Mouse (Mus musculus) ovary, postnatal 14 days (tissue): ENCODE measurements at regions not wholly inside any gene's neighbourhood (a gene's known extent, or its start where the extent isn't known, plus 50 kb on each side); places are given as distances from the start of the nearest gene placed in this dataset.

ENCODE experiments used
- DNase-seq: peaks from one replicate; pipeline ENCODE4 v3.0.0; 2022; ENCODE audit warnings: low spot score

DNA sequence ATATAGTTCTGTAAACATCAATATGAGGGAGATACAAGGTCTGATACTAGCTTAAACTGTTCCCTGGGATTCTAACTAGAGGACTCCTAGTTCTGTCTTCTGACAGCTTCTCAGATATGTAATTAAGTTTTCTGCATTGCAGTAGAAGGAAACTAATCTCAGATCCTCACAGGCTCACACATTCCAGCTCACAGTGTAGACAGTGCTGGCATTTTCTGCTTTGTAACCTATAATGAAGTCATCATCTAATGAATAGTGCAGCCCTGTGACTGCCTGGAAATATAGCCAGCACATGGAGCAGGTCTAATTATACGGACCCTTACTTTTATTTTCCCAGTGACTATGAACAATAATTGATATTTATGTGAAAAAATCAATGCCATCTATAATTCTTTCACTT is 331.2 kb upstream of the Celf2 start:
- DNase-seq, result no peak

DNA sequence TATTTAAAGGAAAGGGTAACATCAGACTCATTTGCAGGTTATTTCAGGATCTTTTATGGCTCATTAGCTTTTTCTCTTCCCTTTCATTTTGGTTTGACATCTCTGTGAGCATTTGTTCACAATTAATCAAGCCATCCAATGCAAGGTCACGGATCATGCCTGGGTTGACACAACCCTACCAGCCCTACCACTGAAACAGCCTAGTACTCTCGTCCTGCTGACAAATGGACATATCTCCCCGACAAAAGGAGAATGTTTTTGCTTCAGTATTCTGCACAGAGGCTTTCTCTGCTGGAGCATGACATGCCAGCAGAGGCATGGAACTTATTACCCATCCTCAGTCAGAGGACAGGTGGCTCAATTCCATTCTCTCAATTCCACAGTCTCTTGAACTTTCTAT is 328.5 kb upstream of the Celf2 start:
- DNase-seq, result no peak

DNA sequence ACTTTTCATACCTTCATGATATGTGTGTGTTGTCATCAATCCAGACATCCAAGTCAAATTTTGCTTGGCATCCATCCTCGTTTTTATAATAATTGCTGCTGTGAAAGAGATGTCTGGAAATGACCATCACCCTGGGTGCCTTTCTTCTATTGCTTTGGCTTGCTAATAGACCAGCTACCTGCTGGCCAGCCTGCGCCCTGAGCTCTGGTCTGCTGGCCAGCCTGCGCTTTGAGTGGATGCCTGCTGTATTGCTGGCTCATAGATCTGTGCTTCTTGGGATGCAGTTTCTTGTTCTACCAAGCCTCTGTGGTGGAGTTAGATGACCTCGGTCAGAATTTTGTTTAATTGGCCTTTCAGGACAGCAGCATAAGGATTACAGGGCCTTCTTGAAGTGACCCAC is 321.9 kb upstream of the Celf2 start:
- no peak for DNase-seq

DNA sequence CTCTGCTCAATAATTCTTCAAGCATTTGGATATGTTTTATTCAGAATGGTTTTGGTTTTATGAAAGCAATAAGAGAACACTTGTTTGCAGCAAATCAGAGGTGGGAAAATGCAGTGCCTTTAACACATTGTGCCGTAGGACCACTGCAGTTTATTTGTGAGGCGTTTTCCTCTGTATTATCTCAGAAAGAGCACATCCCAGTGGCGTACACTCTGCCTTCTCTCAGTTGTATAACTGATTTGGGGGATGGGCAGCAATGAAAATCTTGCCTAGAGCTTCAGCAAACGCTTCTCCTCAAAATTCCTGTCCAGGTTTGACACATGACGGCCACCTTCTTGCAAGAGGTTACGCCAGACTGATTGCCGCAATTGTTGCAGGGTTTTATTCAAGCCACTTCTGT is 316.9 kb upstream of the Celf2 start:
- DNase-seq, result no peak

DNA sequence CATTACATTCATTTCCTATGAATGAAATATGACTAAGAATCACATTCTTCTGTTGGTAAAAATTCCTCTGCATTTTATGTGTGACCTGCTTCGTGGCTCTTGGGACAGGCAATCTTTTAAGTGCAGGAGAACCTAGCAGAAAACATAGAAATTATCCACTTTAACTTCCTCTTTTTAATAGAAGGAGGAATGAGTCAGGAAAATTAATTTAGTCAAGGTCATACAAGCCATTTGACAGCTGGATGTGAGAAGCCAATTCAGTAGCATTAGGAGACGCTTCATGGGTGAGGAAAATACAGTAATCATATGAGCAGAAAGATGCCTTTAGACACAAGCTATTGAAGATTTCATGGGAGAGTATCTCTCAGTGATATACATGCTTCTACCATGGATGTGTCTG is 287.1 kb upstream of the Celf2 start:
- DNase-seq, result no peak

DNA sequence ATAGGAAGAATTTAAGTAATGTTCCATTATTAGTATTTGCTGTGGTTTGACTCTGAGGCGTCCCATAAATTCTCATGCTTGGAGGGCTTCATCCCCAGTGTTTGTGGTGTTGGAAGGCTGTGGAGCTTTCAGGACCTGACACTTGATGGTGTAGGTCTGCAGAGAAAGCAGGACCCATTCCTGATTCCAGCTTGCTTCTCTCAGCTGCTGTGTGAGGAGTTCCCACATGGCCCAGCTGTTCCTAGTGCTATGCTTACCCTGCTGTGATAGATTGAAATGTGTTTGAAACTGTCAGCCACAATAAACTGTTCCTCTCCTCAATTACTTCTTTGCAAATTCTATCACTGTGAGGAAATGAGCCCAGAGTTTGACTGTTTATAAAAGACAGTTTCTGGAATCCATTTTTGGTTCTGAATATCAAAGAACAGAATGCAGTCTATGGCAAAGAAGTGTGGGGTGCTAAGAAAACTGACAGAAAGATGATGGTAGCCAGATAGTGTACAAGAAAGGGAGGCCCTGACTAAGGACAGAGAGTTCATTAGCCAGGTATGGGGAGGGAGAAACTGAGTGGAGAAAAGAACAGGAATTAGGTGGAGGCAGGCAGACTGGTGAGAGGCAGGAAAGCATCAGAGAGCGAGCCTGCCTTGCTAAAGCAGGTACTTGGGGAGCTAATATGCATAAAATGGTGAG is 283.2 kb upstream of the Celf2 start:
- DNase-seq, result no peak

DNA sequence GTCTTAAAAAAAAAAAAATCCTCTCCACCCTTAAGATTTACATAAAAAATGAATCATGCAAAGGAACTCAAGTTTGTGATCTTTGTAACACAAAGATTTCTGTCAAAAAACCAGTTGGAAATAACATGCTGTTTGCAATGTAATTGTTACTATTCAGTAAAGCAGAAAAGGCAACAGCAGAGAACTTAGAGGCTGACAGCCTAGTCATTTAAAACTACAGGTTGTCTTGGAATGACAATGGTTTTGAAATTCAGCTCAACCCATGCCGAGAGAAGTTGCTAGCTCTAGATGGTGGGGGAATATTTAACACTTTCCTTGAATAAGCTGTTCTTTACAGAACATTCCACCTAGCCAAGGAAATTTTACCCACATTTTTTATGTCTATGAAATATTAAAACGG is 269.2 kb upstream of the Celf2 start:
- DNase-seq, result no peak

DNA sequence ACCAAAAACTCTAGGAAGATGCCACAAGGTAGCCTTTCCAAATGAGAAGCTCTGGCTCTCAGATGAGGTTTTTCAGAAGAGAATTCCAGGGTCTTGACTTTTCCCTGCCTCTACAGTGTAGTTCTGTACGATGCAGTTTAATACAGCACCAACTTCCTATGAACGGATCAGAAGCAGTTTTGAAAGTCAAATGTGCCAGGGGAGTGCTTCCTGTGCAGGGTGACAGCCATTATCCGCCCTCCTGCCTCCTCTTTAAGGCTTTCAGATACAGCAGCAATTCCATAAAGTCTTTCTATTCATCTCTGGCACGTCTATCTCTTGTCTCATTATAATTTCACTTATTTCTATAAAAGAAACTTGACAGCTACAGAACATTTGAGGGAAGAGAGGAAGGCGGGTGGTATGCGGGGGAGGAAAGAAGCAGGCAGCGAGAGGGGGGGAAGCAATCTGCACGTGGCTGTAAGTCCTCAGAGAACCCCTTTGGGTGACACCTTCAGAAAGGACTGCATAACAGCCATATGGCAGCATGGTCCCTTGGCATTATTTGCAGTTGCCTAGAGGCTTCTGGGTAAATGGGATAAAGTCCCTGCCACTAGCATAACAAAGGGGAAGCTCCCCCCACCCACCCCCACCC is 224.9 kb upstream of the Celf2 start:
- no peak for DNase-seq

DNA sequence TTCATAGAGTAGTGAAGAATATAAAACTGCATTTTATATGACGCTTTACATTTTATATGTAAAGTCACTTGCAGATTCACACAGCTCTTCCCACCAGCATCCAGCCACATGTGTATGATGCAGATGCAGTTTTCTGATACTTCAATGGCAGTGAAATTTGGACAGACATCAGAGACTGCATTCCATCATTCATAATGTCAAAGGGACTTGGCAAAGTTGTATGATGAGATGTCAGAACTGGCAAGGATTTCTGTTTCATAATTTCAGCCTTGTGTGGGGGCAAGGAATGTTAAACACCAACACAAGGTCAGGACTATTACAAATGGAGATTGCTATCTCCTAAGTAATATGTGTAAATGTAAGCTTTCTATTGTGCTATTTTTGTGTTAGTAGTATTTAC is 221.6 kb upstream of the Celf2 start:
- no peak for DNase-seq

DNA sequence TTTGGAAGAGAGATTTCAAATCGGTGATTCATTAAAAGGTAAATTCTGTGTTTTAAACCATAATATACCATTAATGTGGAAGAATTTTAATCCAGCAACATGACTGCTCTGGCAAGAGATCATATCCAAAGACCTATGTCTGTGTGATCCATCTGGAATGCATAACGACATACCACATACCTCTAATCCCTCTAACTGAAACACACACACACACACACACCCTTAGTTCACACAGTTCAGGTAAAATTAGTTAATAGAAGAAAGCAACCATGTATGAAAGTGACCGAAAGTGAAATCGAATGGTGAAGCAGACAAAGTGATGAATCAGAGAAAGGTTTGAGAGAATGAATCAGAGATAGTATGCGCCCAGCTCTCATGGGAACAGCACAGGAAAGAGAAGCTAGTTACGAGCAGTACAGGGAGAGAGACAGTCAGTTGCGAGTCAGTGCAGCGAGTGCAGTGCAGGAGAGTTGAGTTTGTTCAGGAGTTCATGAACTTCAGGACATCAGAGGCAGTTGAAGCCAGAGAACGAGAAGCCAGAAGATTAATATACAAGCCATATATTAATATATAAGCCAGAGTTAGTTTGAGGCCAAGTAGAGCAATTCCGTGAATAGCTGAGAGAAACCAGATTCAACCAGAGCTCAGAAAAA is 213.0 kb upstream of the Celf2 start:
- no peak for DNase-seq

DNA sequence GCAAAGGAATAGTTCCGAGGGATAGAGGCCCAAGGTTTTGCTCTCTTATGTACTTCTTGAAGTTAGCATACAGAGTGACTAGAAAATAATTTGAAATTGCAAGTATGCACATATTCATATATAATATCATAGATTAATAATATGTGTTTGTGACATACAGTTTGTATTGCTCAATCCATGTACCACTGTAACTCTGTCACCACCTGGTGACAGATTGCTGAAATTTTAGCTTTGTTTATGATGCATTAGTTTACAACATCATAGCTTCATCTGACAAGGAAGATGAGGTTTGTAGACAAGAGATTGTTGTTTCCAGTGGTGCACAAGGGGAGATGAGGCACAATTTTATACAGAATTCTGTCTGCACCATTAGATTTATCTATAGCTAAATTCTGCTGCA is 201.7 kb upstream of the Celf2 start:
- no peak for DNase-seq

DNA sequence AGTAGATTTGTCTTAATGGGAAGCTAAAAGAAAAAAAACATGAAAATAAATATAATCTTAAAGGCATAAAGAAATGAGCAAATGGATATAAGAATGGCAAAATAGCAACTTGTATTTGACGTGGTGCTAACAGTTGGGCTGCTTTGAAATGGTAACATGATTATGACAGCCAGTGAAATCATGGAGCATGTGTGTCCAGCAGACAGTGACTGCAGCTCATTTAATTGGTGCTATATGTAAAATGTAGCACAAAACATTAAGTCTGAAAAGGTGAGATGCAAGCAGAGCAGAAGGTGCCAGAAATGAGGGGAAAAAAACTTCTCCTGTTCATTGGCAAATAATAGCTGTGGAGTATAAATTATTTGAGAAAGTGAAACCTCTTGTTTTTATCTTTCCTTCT is 201.1 kb upstream of the Celf2 start:
- no peak for DNase-seq

DNA sequence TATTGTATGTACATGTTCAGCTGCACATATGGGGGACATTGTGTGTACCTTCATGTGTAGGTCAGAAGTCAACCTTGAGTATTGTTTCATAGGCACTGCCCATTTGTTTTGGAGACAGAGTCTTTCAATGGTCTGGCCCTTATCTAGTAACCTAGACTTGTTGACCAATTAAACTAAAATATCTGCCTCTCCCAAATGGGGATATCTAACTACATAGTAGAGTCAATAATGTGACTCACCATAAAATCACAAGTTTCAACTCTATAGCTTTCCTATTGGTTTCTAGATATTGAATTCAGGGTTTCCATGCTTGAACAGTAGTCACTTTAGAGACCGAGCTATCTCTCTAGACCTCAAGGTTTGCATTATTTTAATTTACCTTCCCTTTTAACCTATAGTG is 174.0 kb upstream of the Celf2 start:
- no peak for DNase-seq

DNA sequence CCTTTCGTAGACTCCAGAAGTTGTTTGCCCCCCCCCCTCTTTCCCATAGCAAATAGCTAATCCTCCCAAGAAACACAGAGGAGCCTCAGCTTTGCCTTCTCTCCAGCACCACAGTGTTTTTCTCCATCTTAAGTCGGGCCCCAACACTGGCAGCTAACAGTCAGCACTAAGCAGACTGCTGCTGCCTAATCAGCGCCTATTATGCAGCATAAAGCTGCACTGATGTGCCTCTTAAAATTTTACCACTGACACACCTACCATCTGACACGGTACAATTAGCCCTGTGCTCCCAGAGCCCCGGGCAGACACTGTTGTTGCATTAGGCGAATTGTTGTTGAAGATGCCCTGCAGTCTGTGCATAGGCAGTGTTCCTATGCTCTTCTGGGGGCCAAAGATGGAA is 131.5 kb upstream of the Celf2 start:
- no peak for DNase-seq

DNA sequence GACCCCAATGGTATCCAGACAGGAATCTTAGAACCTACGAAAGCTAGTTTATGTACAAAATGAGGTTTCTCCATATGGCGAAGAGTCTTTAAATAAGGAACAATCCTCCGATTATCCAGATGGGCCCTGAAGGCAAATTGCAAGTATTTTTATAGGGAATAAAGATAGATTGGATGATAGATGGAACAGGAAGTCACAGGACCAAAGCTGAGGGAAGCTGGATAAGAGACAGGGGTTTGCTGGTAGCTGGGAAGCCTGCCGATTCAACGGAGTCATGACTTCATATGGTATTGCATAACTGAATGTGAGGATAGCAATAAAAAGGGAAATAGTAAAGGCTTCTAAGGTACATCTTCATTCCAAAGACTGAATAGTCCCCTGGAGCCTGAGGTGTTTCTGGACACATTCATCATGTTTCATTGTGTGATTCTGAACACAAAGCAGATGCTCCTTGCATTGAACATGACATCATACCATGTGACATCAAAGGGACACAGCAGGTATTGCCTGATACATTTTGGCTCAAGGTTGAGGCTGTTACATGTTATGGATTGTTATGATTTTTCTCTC is 113.4 kb upstream of the Celf2 start:
- no peak for DNase-seq

DNA sequence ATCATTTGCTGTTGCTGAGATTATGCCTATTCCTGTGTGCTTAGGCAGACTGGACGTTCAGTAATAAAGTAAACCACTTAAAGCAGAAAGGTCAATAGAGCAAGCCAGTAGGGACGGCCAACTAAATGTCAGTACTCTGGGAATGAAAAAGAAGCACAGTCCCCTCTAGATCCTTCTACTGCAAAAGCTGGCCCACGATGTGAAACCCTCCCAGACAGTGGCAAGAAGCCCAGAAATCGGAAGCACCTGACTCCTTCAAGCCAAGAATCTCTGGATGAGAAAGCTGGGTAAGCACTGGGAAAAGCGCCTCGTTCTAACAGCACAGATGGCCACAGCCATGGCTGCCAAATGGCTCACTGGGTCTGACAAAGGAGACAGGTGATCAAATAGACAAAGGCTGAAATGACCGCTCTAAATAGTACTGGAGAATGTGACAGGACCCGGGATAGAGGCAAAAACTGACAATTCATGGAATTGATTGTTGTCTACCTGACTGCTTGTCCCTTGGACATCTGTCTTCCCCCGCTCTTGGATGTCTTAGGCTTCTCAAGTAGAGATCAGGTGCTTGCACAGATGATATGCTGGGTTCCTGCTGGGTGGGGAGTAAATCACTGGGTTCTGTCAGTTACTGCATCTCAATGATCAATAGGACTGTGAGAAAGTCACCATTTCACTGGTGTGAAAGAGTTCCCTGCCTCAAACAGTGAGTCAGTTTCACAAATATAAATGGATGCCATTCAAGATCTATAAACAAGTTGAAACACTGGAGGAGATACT is 110.7 kb upstream of the Celf2 start:
- peak; percentile 31 for DNase-seq

DNA sequence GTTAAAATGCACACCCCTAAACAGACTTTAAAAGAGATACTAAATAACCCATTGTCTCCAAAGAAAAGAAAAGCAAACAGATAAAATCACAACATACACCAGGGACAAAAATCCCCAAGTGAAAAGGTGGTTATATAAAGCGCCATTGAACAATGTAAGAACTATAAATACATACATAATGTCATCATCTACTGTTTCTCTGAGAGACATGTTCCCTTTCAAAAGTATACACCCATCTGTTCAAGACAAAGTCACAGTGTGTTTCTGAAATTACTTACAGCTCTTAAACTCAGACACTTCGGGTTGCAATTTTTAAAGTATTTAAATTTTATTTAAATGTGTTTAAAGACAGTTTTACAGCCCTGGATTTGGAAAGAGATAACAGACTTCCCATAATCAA is 68.8 kb upstream of the Celf2 start:
- no peak for DNase-seq
